Mouse (Mus musculus): ENCODE data around the gene Ilvbl. TPM values are rescaled to one million over a fixed set of nuclear protein-coding genes. Genes with fewer than 3 reads are reported as not detected.

Ilvbl gene
- polyA plus RNA-seq, 2 experiments, result 45.8 to 52.5 TPM

- 70% methylated on average over 4 of the region's 4 CpGs for WGBS
- Histone ChIP-seq H3K36me3 (ENCODE audit: control insufficient read depth, insufficient read depth, low read length) (no peaks in the 10 kb centered on the region), H3K27me3 (ENCODE audit: control insufficient read depth, insufficient read depth, low read length) (no peaks in the 10 kb centered on the region), H3K4me2 (replicated peaks; ENCODE audit: low read depth, low read length, severe bottlenecking) (no peak overlapping the region), H3K4me1 (ENCODE audit: control insufficient read depth, insufficient read depth, low read length) (no peaks in the 10 kb centered on the region), H3K4me3 (replicated peaks; ENCODE audit: low read length) (no peak overlapping the region), H3K27ac (replicated peaks; ENCODE audit: low read depth, low read length) (no peak overlapping the region), H3K9me3 (ENCODE audit: control insufficient read depth, low read length) (no peaks in the 10 kb centered on the region), H3K9ac (ENCODE audit: low read depth, low read length, severe bottlenecking) (no peak overlapping the region)
- no peak for DNase-seq (ENCODE audit: low spot score)
- TF ChIP-seq POLR2A (IDR thresholded peaks at IDR 0.05; ENCODE audit: borderline replicate concordance, extremely low read depth, insufficient read depth, insufficient read length), result no peak
- ATAC-seq (ENCODE audit: low FRiP score, low read depth), result no peak
Measured at GRCm38 (mm10) chr10:78630194-78630593, 56.0 kb downstream of the Ilvbl start.

GRCm38 (mm10) chr10:78632311-78632710 lies 58.2 kb downstream of the Ilvbl start:
- H3K27ac ChIP-seq (replicated peaks; ENCODE audit: low read depth, low read length), result no peak overlapping the region
- no peaks in the 10 kb centered on the region for H3K27me3 ChIP-seq (ENCODE audit: control insufficient read depth, insufficient read depth, low read length)
- TF ChIP-seq POLR2A (IDR thresholded peaks at IDR 0.05; ENCODE audit: borderline replicate concordance, extremely low read depth, insufficient read depth, insufficient read length), result no peak
- no peaks in the 10 kb centered on the region for H3K36me3 ChIP-seq (ENCODE audit: control insufficient read depth, insufficient read depth, low read length)
- ATAC-seq (ENCODE audit: low FRiP score, low read depth) (no peak; the same call in 1 of the 2 replicates), DNase-seq (ENCODE audit: low spot score) (peak; percentile 30)
- 13% methylated on average over 6 of the region's 6 CpGs for WGBS
- no peaks in the 10 kb centered on the region for H3K9me3 ChIP-seq (ENCODE audit: control insufficient read depth, low read length)
- H3K4me3 ChIP-seq (replicated peaks; ENCODE audit: low read length), result no peak overlapping the region
- H3K4me1 ChIP-seq (ENCODE audit: control insufficient read depth, insufficient read depth, low read length), result no peaks in the 10 kb centered on the region
- H3K9ac ChIP-seq (ENCODE audit: low read depth, low read length, severe bottlenecking), result no peak overlapping the region
- no peak overlapping the region for H3K4me2 ChIP-seq (replicated peaks; ENCODE audit: low read depth, low read length, severe bottlenecking)

Small RNA genes lying within 50 kb of the gene (microRNA-seq; reads per million reads assigned to microRNA genes)
- not detected for gene Gm27541

Other genes with a start within 250 kb of the Ilvbl start
- 83.0 and 109 TPM in 2 replicates for gene Agpat3, start 221.9 kb upstream of the Ilvbl start, polyA plus RNA-seq (2012; rRNA removed)
- 89.7 and 111 TPM in 2 replicates for gene Agpat3, start 221.9 kb upstream of the Ilvbl start, polyA plus RNA-seq (2014; fragmentation: Nextera tagmentation; extraction: Ambion mirVana)
- 159 and 279 TPM in 2 replicates for gene Rrp1, start 161.3 kb upstream of the Ilvbl start, polyA plus RNA-seq (2012; rRNA removed)
- 224 and 245 TPM in 2 replicates for gene Rrp1, start 161.3 kb upstream of the Ilvbl start, polyA plus RNA-seq (2014; fragmentation: Nextera tagmentation; extraction: Ambion mirVana)
- gene Cstb, start 148.7 kb upstream of the Ilvbl start, polyA plus RNA-seq (2012; rRNA removed), result 126 and 157 TPM in 2 replicates
- 303 and 338 TPM in 2 replicates for gene Cstb, start 148.7 kb upstream of the Ilvbl start, polyA plus RNA-seq (2014; fragmentation: Nextera tagmentation; extraction: Ambion mirVana)
- gene Pdxk, start 109.4 kb upstream of the Ilvbl start, polyA plus RNA-seq (2012; rRNA removed), result 9.8 and 11.2 TPM in 2 replicates
- 8.8 and 8.9 TPM in 2 replicates for gene Pdxk, start 109.4 kb upstream of the Ilvbl start, polyA plus RNA-seq (2014; fragmentation: Nextera tagmentation; extraction: Ambion mirVana)
- gene Olfr1358, start 56.9 kb upstream of the Ilvbl start, polyA plus RNA-seq (2012; rRNA removed), result not detected in 2 replicates
- not detected in 2 replicates for gene Olfr1358, start 56.9 kb upstream of the Ilvbl start, polyA plus RNA-seq (2014; fragmentation: Nextera tagmentation; extraction: Ambion mirVana)
- gene Syde1, start 17.6 kb downstream of the Ilvbl start, polyA plus RNA-seq (2012; rRNA removed), result 49.2 and 60.9 TPM in 2 replicates
- gene Syde1, start 17.6 kb downstream of the Ilvbl start, polyA plus RNA-seq (2014; fragmentation: Nextera tagmentation; extraction: Ambion mirVana), result 24.4 and 29.0 TPM in 2 replicates
- gene Olfr1357, start 43.7 kb downstream of the Ilvbl start, polyA plus RNA-seq (2012; rRNA removed), result not detected in 2 replicates
- gene Olfr1357, start 43.7 kb downstream of the Ilvbl start, polyA plus RNA-seq (2014; fragmentation: Nextera tagmentation; extraction: Ambion mirVana), result not detected in 2 replicates
- 1.9 and 3.2 TPM in 2 replicates for gene Casp14, start 143.9 kb downstream of the Ilvbl start, polyA plus RNA-seq (2012; rRNA removed)
- 6.3 and 8.8 TPM in 2 replicates for gene Casp14, start 143.9 kb downstream of the Ilvbl start, polyA plus RNA-seq (2014; fragmentation: Nextera tagmentation; extraction: Ambion mirVana)
- 0.06 TPM in 1 of 2 replicates, not detected in the other for gene Ccdc105, start 178.7 kb downstream of the Ilvbl start, polyA plus RNA-seq (2012; rRNA removed)
- gene Ccdc105, start 178.7 kb downstream of the Ilvbl start, polyA plus RNA-seq (2014; fragmentation: Nextera tagmentation; extraction: Ambion mirVana), result 0.14 TPM in 1 of 2 replicates, not detected in the other
- gene Slc1a6, start 206.2 kb downstream of the Ilvbl start, polyA plus RNA-seq (2012; rRNA removed), result 2.7 and 4.0 TPM in 2 replicates
- gene Slc1a6, start 206.2 kb downstream of the Ilvbl start, polyA plus RNA-seq (2014; fragmentation: Nextera tagmentation; extraction: Ambion mirVana), result 0.78 and 0.79 TPM in 2 replicates